In genomic region chr11:112910309-112910708, GRCm38 (mm10) we compare ENCODE assay signal across 23 mouse cellular contexts.
"Had no signal": no experiment of that assay in that cellular context is flagged by ENCODE, and none has a peak within 500 bp of the region (broad histone marks: within the 10 kb centered on the region; RNA-seq: fewer than 3 reads in every experiment).

No protein-coding gene starts in this region.

- DNase-seq: forebrain, postnatal 0 days; gastrocnemius, postnatal 14 days; heart, adult 18-20 months; heart, postnatal 4 days; kidney, adult 18-20 months; kidney, adult 8-10 months; kidney, postnatal 10 days; kidney, postnatal 25 days; kidney, postnatal 4 days; layer of hippocampus, adult 9-11 months; layer of hippocampus, postnatal 36 days; left cerebral cortex, postnatal 4 days had no signal

- H3K27me3 ChIP-seq: limb, embryonic 13.5 days; limb, embryonic 15.5 days; liver, embryonic 12.5 days had no signal

- H3K9ac ChIP-seq: forebrain, postnatal 0 days; heart, embryonic 13.5 days; heart, embryonic 15.5 days; hindbrain, embryonic 12.5 days; hindbrain, embryonic 14.5 days; limb, embryonic 13.5 days; limb, embryonic 15.5 days; liver, embryonic 12.5 days had no signal

- ATAC-seq: forebrain, postnatal 0 days; hindbrain, embryonic 16.5 days; inflammation-experienced regulatory T-cells, adult 6 months; liver, embryonic 12.5 days had no signal

- H3K36me3 ChIP-seq: heart, embryonic 13.5 days; heart, embryonic 15.5 days; hindbrain, embryonic 10.5 days; hindbrain, embryonic 12.5 days; limb, embryonic 13.5 days; limb, embryonic 15.5 days; liver, embryonic 12.5 days had no signal

- H3K4me2 ChIP-seq: heart, embryonic 11.5 days; heart, embryonic 13.5 days; heart, embryonic 15.5 days; hindbrain, embryonic 12.5 days; hindbrain, embryonic 14.5 days; limb, embryonic 13.5 days; limb, embryonic 15.5 days; liver, embryonic 12.5 days had no signal

- H3K9me3 ChIP-seq: heart, embryonic 13.5 days; heart, embryonic 15.5 days; hindbrain, embryonic 10.5 days; hindbrain, embryonic 12.5 days; limb, embryonic 13.5 days; limb, embryonic 15.5 days; liver, embryonic 12.5 days had no signal

- H3K4me1 ChIP-seq: heart, embryonic 13.5 days; heart, embryonic 15.5 days; hindbrain, embryonic 10.5 days; hindbrain, embryonic 12.5 days; limb, embryonic 13.5 days; limb, embryonic 15.5 days; liver, embryonic 12.5 days had no signal

- H3K27ac ChIP-seq: heart, embryonic 13.5 days; heart, embryonic 15.5 days; hindbrain, embryonic 10.5 days; hindbrain, embryonic 12.5 days; hindbrain, embryonic 14.5 days; limb, embryonic 13.5 days; limb, embryonic 15.5 days; liver, embryonic 12.5 days had no signal

- H3K4me3 ChIP-seq: heart, embryonic 13.5 days; heart, embryonic 15.5 days; hindbrain, embryonic 10.5 days; hindbrain, embryonic 12.5 days; limb, embryonic 13.5 days; limb, embryonic 15.5 days; liver, embryonic 12.5 days had no signal
